ENCODE assay signal across 28 mouse cellular contexts in genomic region chr14:17884884-17885283, GRCm38 (mm10).
"Had no signal": no experiment of that assay in that cellular context is flagged by ENCODE, and none has a peak within 500 bp of the region (broad histone marks: within the 10 kb centered on the region; RNA-seq: fewer than 3 reads in every experiment).

No protein-coding gene starts in this region.

- DNase-seq: cerebellum, adult 2 months; cerebellum, adult 8-10 months; cerebellum, adult 9-10 months; cerebellum, adult 9-11 months; cerebellum, postnatal 10 days; cerebellum, postnatal 14 days; cerebellum, postnatal 25 days; cerebellum, postnatal 36 days; embryo, embryonic 11 days; forebrain, postnatal 0 days; gastrocnemius, adult 2 months; gastrocnemius, postnatal 10 days; gastrocnemius, postnatal 14 days; gastrocnemius, postnatal 25 days; gastrocnemius, postnatal 36 days; heart, adult 18-20 months; heart, adult 2 months had no signal

- H3K36me3 ChIP-seq: embryonic facial prominence, embryonic 10.5 days; embryonic facial prominence, embryonic 12.5 days; embryonic facial prominence, embryonic 13.5 days; embryonic facial prominence, embryonic 15.5 days; forebrain, embryonic 10.5 days; forebrain, embryonic 12.5 days; forebrain, embryonic 15.5 days had no signal

- H3K9ac ChIP-seq: embryonic facial prominence, embryonic 12.5 days; embryonic facial prominence, embryonic 13.5 days; embryonic facial prominence, embryonic 15.5 days; forebrain, embryonic 12.5 days; forebrain, embryonic 13.5 days; forebrain, embryonic 15.5 days; forebrain, postnatal 0 days had no signal

- H3K4me1 ChIP-seq: embryonic facial prominence, embryonic 10.5 days; embryonic facial prominence, embryonic 12.5 days; embryonic facial prominence, embryonic 13.5 days; embryonic facial prominence, embryonic 15.5 days; forebrain, embryonic 10.5 days; forebrain, embryonic 12.5 days; forebrain, embryonic 13.5 days; forebrain, embryonic 15.5 days had no signal

- H3K4me2 ChIP-seq: embryonic facial prominence, embryonic 12.5 days; embryonic facial prominence, embryonic 13.5 days; embryonic facial prominence, embryonic 15.5 days; forebrain, embryonic 12.5 days; forebrain, embryonic 13.5 days; forebrain, embryonic 15.5 days had no signal

- H3K9me3 ChIP-seq: embryonic facial prominence, embryonic 10.5 days; embryonic facial prominence, embryonic 12.5 days; embryonic facial prominence, embryonic 13.5 days; embryonic facial prominence, embryonic 15.5 days; forebrain, embryonic 10.5 days; forebrain, embryonic 12.5 days; forebrain, embryonic 13.5 days; forebrain, embryonic 15.5 days had no signal

- H3K27ac ChIP-seq: embryonic facial prominence, embryonic 10.5 days; embryonic facial prominence, embryonic 12.5 days; embryonic facial prominence, embryonic 13.5 days; embryonic facial prominence, embryonic 15.5 days; forebrain, embryonic 10.5 days; forebrain, embryonic 12.5 days; forebrain, embryonic 13.5 days; forebrain, embryonic 15.5 days; gastrocnemius, adult 2 months; heart, adult 2 months had no signal

- ATAC-seq: forebrain, embryonic 13.5 days; forebrain, embryonic 14.5 days; forebrain, embryonic 15.5 days; forebrain, embryonic 16.5 days; forebrain, postnatal 0 days had no signal

- H3K4me3 ChIP-seq: embryonic facial prominence, embryonic 10.5 days; embryonic facial prominence, embryonic 12.5 days; embryonic facial prominence, embryonic 13.5 days; embryonic facial prominence, embryonic 15.5 days; erythroblast, embryonic 14.5 days; forebrain, embryonic 10.5 days; forebrain, embryonic 12.5 days; forebrain, embryonic 13.5 days; forebrain, embryonic 15.5 days; gastrocnemius, adult 2 months; heart, adult 2 months had no signal

- H3K27me3 ChIP-seq: embryonic facial prominence, embryonic 12.5 days; embryonic facial prominence, embryonic 13.5 days; embryonic facial prominence, embryonic 15.5 days; forebrain, embryonic 12.5 days; forebrain, embryonic 13.5 days; forebrain, embryonic 15.5 days had no signal
